Mouse (Mus musculus): ENCODE results near the gene 5730522E02Rik. TPM values are rescaled to one million over a fixed set of nuclear protein-coding genes. Genes with fewer than 3 reads are reported as not detected.

Gene 5730522E02Rik
- polyA plus RNA-seq, 1 experiment: 8.8 TPM

GRCm38 (mm10) chr11:25772231-25772630, 438.3 kb downstream of the 5730522E02Rik start:
- no peak overlapping the region for H3K4me3 ChIP-seq (ENCODE audit: insufficient read depth, low read length)
- TF ChIP-seq POLR2A (IDR thresholded peaks at IDR 0.05; ENCODE audit: extremely low read depth, insufficient read depth, low read length) (no peak), CTCF (IDR thresholded peaks at IDR 0.05; ENCODE audit: extremely low read depth, insufficient read depth, low read length) (no peak)
- H3K27ac ChIP-seq (ENCODE audit: insufficient read depth, low read length): no peak overlapping the region
- peaks cover 1% of the 10 kb centered on the region; the same call in 1 of the 2 replicates for H3K4me1 ChIP-seq (ENCODE audit: control insufficient read depth, insufficient read depth, low read length)

GRCm38 (mm10) chr11:25770991-25771568, 439.5 kb downstream of the 5730522E02Rik start:
- H3K27ac ChIP-seq (ENCODE audit: insufficient read depth, low read length): no peak overlapping the region
- H3K4me3 ChIP-seq (ENCODE audit: insufficient read depth, low read length): no peak overlapping the region
- no peak for TF ChIP-seq CTCF (IDR thresholded peaks at IDR 0.05; ENCODE audit: extremely low read depth, insufficient read depth, low read length)
- TF ChIP-seq POLR2A (IDR thresholded peaks at IDR 0.05; ENCODE audit: extremely low read depth, insufficient read depth, low read length): no peak
- H3K4me1 ChIP-seq (ENCODE audit: control insufficient read depth, insufficient read depth, low read length): peaks cover 1% of the 10 kb centered on the region; the same call in 1 of the 2 replicates

- Histone ChIP-seq H3K27ac (ENCODE audit: insufficient read depth, low read length) (no peak overlapping the region), H3K4me3 (ENCODE audit: insufficient read depth, low read length) (no peak overlapping the region), H3K4me1 (ENCODE audit: control insufficient read depth, insufficient read depth, low read length) (peaks cover 1% of the 10 kb centered on the region; the same call in 1 of the 2 replicates)
- TF ChIP-seq CTCF (IDR thresholded peaks at IDR 0.05; ENCODE audit: extremely low read depth, insufficient read depth, low read length): no peak
- TF ChIP-seq POLR2A (IDR thresholded peaks at IDR 0.05; ENCODE audit: extremely low read depth, insufficient read depth, low read length): no peak
Observed at GRCm38 (mm10) chr11:25767584-25768333, 442.8 kb downstream of the 5730522E02Rik start.

- Histone ChIP-seq H3K4me1 (ENCODE audit: control insufficient read depth, insufficient read depth, low read length) (no peaks in the 10 kb centered on the region), H3K4me3 (ENCODE audit: insufficient read depth, low read length) (no peak overlapping the region), H3K27ac (ENCODE audit: insufficient read depth, low read length) (no peak overlapping the region)
- TF ChIP-seq CTCF (IDR thresholded peaks at IDR 0.05; ENCODE audit: extremely low read depth, insufficient read depth, low read length) (no peak), POLR2A (IDR thresholded peaks at IDR 0.05; ENCODE audit: extremely low read depth, insufficient read depth, low read length) (no peak)
Observed at GRCm38 (mm10) chr11:25753156-25753899, 457.2 kb downstream of the 5730522E02Rik start.

GRCm38 (mm10) chr11:25752418-25752817, 458.1 kb downstream of the 5730522E02Rik start:
- no peak overlapping the region for H3K4me3 ChIP-seq (ENCODE audit: insufficient read depth, low read length)
- H3K4me1 ChIP-seq (ENCODE audit: control insufficient read depth, insufficient read depth, low read length): no peaks in the 10 kb centered on the region
- no peak overlapping the region for H3K27ac ChIP-seq (ENCODE audit: insufficient read depth, low read length)
- no peak for TF ChIP-seq POLR2A (IDR thresholded peaks at IDR 0.05; ENCODE audit: extremely low read depth, insufficient read depth, low read length)
- no peak for TF ChIP-seq CTCF (IDR thresholded peaks at IDR 0.05; ENCODE audit: extremely low read depth, insufficient read depth, low read length)

GRCm38 (mm10) chr11:25747098-25747862, 463.3 kb downstream of the 5730522E02Rik start:
- no peak overlapping the region for H3K4me3 ChIP-seq (ENCODE audit: insufficient read depth, low read length)
- H3K27ac ChIP-seq (ENCODE audit: insufficient read depth, low read length): no peak overlapping the region
- H3K4me1 ChIP-seq (ENCODE audit: control insufficient read depth, insufficient read depth, low read length): peaks cover 1% of the 10 kb centered on the region; the same call in 1 of the 2 replicates
- TF ChIP-seq POLR2A (IDR thresholded peaks at IDR 0.05; ENCODE audit: extremely low read depth, insufficient read depth, low read length): no peak
- TF ChIP-seq CTCF (IDR thresholded peaks at IDR 0.05; ENCODE audit: extremely low read depth, insufficient read depth, low read length): no peak

GRCm38 (mm10) chr11:25743664-25744063, 466.9 kb downstream of the 5730522E02Rik start:
- no peak overlapping the region for H3K4me3 ChIP-seq (ENCODE audit: insufficient read depth, low read length)
- TF ChIP-seq POLR2A (IDR thresholded peaks at IDR 0.05; ENCODE audit: extremely low read depth, insufficient read depth, low read length) (no peak), CTCF (IDR thresholded peaks at IDR 0.05; ENCODE audit: extremely low read depth, insufficient read depth, low read length) (no peak)

GRCm38 (mm10) chr11:25737255-25737654, 473.3 kb downstream of the 5730522E02Rik start:
- Histone ChIP-seq H3K4me3 (ENCODE audit: insufficient read depth, low read length) (no peak overlapping the region), H3K4me1 (ENCODE audit: control insufficient read depth, insufficient read depth, low read length) (no peaks in the 10 kb centered on the region; the same call in 1 of the 2 replicates), H3K27ac (ENCODE audit: insufficient read depth, low read length) (peak overlapping the region; percentile 81; the same call in 1 of the 2 replicates)
- TF ChIP-seq POLR2A (IDR thresholded peaks at IDR 0.05; ENCODE audit: extremely low read depth, insufficient read depth, low read length) (no peak), CTCF (IDR thresholded peaks at IDR 0.05; ENCODE audit: extremely low read depth, insufficient read depth, low read length) (no peak)

More at GRCm38 (mm10) chr11:25743664-25744063, 466.9 kb downstream of the 5730522E02Rik start:
- Histone ChIP-seq H3K27ac (ENCODE audit: insufficient read depth, low read length) (no peak overlapping the region), H3K4me1 (ENCODE audit: control insufficient read depth, insufficient read depth, low read length) (peaks cover 1% of the 10 kb centered on the region; the same call in 1 of the 2 replicates)

- no peaks in the 10 kb centered on the region for H3K4me1 ChIP-seq (ENCODE audit: control insufficient read depth, insufficient read depth, low read length)
- no peak overlapping the region for H3K4me3 ChIP-seq (ENCODE audit: insufficient read depth, low read length)
- TF ChIP-seq POLR2A (IDR thresholded peaks at IDR 0.05; ENCODE audit: extremely low read depth, insufficient read depth, low read length) (no peak), CTCF (IDR thresholded peaks at IDR 0.05; ENCODE audit: extremely low read depth, insufficient read depth, low read length) (no peak)
- no peak overlapping the region for H3K27ac ChIP-seq (ENCODE audit: insufficient read depth, low read length)
Observed at GRCm38 (mm10) chr11:25729476-25729875, 481.1 kb downstream of the 5730522E02Rik start.
